Mouse (Mus musculus) lung, postnatal 0 days (tissue): ENCODE results near the gene Cdyl.

Experiments
- CTCF ChIP-seq: IDR thresholded peaks from 2 replicates; pipeline ENCODE4 v1.5.1; 2016; ENCODE audit warnings: antibody characterized with exemption, mild to moderate bottlenecking
- EP300 ChIP-seq: IDR thresholded peaks from 2 replicates; pipeline ENCODE4 v1.6.1; 2016; ENCODE audit warnings: antibody characterized with exemption, mild to moderate bottlenecking, control low read depth

DNA sequence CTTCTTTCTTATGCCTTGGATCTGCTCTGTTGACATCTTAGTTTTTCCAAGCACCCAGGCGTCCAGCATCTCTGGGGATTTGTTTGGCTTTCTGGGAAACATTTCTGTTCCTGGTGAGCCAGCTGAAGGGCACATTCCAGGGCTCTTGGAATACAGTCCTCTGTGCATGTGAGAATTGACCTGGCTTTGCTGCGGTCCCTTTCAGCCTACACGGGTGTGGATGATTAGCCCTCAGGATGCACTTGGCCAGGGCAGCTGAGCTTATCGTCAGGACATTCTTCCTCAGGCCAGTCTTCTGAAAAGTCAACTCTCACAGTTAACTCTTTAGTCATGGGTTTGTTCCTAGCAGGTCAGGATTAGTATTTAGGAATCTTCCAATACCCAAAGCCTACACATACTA is 136.7 kb downstream of the Cdyl start:
- no peak for TF ChIP-seq EP300
- no peak for TF ChIP-seq CTCF
